Mouse (Mus musculus): ENCODE measurements around the gene Madcam1.

Gene Madcam1

DNA sequence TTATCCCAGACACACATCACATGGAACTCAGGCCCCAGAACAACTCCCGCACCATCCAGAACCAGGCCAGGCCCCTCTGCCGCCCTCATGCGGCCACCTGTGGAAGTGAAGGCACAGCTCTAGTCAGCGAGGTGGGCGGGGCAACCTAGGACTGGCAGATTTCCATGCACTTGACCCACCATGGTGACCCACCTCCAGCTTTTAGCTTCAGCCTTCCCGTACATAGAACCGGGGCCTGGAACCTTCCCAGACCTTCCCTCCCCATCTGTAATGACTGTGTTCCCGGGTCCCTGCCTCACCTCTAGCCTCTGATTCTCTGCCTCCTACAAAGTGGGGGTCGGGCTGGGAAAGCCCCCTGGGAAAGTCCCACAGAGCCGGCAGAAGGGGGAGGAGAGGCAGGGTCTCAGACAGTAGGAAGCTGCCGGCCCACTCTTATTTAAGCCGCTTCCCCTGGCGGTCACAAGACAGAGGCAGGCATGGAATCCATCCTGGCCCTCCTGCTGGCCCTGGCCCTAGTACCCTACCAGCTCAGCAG lies at the start of gene Madcam1:
Gene Madcam1, plus strand, starts transcription at position 429 of the 535 bp plus-strand sequence.
- DNase-seq: peak; percentile 65 to 81

DNA sequence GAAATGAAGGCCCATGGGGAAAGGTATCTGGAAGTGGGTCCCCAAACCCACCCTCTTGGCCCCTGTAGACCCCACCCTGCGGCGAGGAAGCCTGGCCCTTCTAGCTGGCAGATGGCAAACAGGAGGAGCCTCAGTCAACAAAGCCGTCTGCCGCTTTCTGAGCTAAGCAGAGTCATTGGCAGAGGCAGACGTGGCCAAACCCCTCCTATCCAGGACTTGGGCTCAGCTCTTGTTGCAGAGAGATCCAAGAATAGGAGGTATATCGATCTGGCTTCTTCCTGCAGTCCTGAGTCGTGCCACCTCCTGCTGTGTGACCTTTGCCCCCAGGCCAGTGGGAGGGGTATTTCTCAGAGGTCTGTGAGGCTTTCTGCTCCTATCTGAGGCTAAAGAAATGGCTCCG lies 48.5 kb upstream of the Madcam1 start:
- no peak for DNase-seq

DNA sequence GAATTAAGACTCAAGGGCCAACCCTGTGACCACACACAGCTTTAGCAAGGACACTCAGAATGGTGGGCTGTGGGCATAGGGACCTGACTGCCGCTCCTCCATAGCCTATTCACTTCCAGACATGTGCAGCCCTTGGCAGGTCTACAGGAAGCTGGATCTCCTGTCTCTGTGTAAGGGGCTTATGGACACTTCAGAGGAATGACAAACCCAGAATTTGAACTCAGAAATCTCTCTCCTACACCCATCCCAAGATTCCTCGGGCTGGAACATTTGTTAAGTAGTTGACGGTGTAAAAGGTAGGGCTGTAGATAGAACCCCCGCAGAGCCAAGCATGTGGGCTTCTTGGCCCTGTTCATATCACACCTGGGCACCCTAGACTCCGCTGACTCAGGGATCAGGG lies 48.0 kb upstream of the Madcam1 start:
- DNase-seq: no peak

- DNase-seq: no peak
These were observed 40.4 kb upstream of the Madcam1 start for GRCm38 (mm10) chr10:79623950-79624349.

- no peak for DNase-seq
These were observed 39.0 kb upstream of the Madcam1 start for GRCm38 (mm10) chr10:79625398-79625797.

- no peak for DNase-seq
These were observed 38.2 kb upstream of the Madcam1 start for GRCm38 (mm10) chr10:79626156-79626555.

GRCm38 (mm10) chr10:79628377-79628776 lies 36.0 kb upstream of the Madcam1 start:
- no peak for DNase-seq

DNA sequence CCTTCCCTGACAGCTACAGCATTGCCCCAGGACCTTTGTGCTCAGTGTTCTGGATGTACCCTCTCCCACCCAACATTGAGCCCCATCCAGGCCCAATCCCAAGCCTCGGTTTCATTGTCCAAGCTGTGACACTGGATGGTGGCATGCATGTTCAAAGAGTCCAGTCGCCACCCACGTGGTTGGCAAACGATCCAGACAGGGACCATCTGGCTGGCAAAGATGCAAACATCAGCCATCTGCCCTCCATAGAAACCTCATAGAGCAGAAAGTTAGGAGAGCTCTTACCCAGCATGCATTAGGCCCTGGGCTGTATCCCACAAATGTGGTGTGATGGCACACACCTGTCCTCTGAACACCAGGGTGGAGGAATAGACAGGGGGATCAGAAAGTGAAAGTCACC lies 32.9 kb upstream of the Madcam1 start:
- no peak for DNase-seq

GRCm38 (mm10) chr10:79633006-79633777 lies 31.2 kb upstream of the Madcam1 start:
- no peak for DNase-seq

DNA sequence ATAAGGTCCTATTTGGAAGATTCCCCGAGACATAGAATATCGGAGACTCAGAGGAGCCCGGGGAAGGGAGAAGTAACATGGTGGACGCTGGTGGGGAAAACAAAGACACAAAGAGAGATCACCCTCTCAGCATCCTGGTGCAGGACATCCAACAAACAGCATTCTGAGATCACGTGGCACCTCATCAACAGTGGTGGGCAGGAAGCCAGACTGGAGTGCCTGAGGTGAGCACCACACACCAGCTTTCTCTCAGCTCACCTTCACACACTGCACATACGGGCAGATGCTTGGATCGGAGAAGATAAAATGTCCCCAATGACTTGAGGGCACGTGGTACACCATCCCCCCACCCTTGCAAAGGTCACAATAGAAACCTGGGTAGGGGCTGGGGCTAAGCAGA lies 28.1 kb upstream of the Madcam1 start:
- no peak for DNase-seq

DNA sequence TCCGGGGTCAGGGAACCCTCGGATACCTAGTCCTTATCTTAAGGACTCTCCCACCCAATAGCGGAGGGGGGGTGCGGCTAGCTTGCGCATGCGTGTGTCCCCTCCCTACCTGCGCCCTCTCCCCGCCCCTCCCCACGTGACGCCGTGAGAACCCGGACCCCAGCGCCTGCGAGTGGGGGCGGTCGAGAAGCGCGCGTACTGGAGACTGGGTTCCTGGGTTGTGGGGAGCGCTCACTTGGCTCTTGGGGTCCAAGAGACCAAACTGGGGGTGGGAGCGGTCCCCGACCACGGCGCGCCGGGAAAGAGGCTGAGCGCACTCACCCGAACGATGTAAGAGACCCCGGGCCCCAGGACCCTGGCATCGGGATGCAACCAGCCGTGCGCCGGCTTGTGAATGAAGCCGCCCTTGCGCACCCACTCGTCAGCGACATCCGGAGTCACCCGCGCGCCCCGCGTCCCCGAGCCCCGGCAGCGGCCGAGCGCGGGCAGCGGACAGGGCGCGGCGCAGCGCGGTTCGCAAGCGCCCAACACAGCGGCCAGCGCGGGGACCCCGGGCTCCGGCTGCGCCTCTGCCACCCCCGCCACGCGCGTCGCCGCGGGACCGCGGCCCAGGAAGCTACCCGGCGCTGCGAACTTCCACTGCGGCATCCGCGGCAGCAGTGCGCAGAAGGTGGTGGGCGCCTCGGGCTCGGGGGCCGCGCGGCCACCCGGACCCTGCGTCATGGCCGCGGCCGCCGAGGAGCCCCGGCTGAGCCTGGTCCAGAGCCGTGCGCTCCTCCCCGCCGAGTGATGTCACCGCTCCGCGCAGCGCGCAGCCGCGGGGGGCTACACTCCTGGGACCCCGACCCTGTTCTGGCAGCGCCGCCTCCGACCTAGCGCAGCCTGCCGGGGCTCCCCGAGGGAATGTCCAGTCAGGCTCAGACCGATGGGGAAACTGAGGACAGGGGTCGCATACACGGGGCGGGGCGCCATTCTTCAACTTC lies 26.9 kb upstream of the Madcam1 start, which contains the start of gene Shc2:
Gene Shc2, minus strand, starts transcription at position 791 of the 983 bp plus-strand sequence.
- peak in 1 of 2 experiments; percentile 24 for DNase-seq

DNA sequence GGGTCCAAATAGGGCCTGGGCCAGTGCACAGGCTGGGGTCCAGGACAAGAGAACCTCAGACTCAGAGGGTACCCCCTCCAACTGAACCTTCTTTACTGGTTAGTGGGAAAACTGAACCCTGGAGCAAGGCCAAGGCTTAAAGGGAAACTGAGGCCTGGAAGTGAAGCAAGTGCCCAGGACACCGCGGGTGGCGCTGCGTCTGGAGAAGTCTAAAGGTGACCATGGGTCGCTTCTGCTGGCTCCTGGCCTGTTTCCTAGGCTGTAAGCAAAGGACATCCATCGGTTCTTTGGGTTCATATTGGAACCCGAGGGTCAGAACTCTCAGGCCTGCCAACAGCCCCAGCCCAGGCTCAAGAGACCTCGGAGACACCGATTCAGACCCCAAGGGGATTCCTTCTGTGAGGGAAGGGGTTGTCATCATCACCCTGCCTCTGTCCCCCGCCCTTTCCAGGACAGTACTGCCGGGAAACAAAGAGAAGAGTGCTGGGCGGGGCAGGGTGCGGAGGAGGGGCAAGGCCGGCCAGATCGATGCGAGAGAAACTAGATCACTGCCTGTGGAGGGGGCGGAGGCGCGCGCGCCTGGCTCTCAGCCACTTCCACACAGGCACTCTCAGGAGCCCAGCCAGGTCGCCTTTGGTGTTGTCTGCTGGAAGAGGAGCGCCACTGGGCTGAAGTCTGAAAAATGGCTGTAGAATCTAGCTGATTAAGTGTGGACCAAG lies 25.7 kb upstream of the Madcam1 start:
- peak; percentile 31 to 43 for DNase-seq

GRCm38 (mm10) chr10:79645711-79646110 lies 18.6 kb upstream of the Madcam1 start, which contains the start of gene Odf3l2:
Gene Odf3l2, minus strand, starts transcription at chr10:79645738.
- DNase-seq: no peak

DNA sequence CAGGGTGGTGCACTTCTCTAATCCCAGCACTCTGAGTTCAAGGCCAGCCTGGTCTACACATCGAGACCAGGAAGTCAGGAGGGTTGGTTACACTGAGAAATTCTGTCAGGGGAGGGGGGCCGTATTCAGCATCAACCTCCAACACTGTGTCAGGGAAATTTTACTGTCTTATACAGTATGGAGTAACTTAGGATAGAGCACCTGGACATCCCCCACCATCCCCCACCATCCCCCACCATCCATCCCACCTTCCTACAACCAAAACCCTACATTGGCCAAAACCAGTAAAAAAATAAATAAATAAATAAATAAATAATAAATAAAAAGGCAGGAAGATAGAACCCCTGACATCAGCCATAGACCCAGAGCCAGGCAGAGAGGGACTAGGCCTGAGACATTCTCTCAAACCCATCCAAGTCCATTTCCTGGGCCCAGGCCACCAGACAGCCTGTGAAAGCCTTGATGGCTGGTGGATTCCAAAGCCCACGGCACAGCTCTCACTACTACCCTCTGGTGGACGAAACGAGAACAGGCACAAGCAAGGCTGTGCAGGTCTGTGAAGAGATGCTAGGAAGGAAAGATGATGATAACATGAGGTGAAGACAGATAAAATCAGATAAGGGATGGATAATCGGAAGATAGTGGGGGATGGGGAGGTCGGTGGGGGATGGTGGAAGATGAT lies 15.1 kb upstream of the Madcam1 start:
- peak; percentile 49 to 75 for DNase-seq

DNA sequence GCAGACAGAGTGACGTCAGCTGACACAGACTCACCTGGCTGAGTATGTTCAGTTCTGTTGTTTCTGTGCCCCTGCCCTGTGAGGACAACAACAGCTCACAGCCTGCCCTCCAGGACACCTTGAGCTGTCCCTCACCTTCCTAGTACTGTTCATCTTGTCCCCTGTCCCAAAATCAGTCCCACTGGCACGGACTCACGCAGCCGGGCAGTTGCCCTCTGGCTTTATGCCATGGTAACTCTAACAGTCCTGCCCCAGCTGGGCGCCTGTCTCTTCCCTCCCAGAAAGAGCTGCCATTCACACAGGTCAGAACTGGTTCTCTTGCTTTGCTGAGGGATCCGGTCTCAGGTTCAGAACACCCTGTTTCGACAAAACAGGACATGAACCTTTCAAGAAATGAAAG lies 11.6 kb upstream of the Madcam1 start:
- DNase-seq: no peak

DNA sequence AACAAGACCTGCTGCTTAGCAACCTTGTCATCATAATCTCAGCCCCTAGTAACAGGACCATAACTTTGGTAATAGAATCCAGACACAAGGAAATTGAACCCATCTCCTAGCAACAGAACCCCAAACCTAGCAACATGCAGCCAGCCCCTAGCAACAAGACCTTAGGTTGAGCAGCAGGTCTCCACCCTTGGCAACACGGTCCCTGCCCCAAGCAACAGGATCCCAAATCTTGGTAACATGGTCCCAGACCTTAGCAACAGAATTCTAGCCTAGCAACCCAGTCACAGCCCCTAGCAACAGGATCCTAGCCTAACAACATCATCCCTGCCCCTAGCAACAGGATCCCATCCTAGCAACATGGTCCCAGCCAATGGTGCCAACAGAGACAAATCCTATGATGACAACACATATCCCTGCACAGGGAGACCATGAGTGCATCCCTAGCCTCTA lies 9.4 kb upstream of the Madcam1 start:
- no peak for DNase-seq

- DNase-seq: no peak
These were observed 5.5 kb upstream of the Madcam1 start for GRCm38 (mm10) chr10:79658829-79659228.

DNA sequence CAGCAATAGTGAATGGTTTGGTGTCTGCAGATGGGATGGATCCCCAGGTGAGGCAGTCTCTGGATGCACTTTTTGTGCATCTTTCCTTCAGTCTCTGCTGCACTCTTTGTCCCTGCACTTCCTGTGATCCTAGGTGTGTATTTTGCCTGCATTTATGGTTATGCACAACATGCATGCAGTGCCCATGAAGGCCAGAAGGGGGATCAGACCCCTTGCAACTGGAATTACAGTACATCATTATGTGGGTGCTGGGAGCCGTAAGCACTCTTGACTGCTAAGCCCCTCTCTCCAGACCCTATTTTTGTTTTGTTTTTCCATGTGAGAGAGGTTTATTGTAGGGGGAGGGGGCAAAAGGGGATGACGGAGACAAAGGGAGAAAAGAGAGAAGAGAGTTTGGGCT lies 4.1 kb upstream of the Madcam1 start:
- no peak for DNase-seq

GRCm38 (mm10) chr10:79661861-79662260 lies 2.5 kb upstream of the Madcam1 start:
- no peak for DNase-seq

DNA sequence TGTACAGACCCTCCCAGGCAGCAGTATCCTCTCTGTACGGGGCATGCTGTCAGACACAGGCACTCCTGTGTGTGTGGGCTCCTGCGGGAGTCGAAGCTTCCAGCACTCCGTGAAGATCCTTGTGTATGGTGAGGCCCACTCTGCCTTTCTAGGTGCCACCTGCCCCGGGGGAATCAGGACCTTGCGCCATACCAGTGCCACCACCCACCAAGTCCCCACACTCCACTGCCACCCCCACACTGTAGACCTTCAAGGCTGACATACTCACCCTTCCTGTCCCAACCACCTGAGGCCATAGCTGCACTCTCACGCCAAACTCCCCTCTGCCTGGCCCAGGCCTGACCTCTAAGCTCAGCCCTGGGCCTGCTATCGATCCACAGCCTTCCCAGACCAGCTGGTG lies 692 bp downstream of the Madcam1 start:
- no peak for DNase-seq

DNA sequence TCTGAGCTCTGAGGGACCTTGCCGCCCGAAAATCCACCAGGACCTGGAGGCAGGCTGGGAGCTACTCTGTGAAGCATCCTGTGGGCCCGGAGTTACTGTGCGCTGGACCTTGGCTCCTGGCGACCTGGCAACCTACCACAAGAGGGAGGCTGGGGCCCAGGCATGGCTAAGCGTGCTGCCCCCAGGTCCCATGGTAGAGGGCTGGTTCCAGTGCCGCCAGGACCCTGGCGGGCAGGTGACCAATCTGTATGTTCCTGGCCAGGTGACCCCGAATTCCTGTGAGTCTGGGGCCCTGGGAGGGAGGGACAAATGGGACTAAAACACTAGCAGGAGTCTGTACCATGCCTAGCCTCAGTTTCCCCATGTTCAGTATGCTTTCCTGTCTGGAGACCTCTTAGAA lies 2.1 kb downstream of the Madcam1 start:
- DNase-seq: no peak

- no peak for DNase-seq
These were observed 3.7 kb downstream of the Madcam1 start for GRCm38 (mm10) chr10:79668076-79668475.

All from lung, postnatal 4 days (tissue).